Mouse (Mus musculus) spleen, adult 12 weeks (tissue): ENCODE results near the gene Clpb.
"Not testable (repeated sequence)": the region's sequence is repeated elsewhere in the genome, so short reads cannot be mapped to it uniquely, and the experiment has no call there.

ENCODE experiments used
- DNase-seq: peaks from one replicate; pipeline ENCODE4 v3.0.0; 2022; ENCODE audit warnings: low spot score

The Clpb gene

GRCm38 (mm10) chr7:101663514-101664159 is at the start of gene Clpb:
Gene Clpb, plus strand, starts transcription at chr7:101663633.
- peak; percentile 79 for DNase-seq

DNA sequence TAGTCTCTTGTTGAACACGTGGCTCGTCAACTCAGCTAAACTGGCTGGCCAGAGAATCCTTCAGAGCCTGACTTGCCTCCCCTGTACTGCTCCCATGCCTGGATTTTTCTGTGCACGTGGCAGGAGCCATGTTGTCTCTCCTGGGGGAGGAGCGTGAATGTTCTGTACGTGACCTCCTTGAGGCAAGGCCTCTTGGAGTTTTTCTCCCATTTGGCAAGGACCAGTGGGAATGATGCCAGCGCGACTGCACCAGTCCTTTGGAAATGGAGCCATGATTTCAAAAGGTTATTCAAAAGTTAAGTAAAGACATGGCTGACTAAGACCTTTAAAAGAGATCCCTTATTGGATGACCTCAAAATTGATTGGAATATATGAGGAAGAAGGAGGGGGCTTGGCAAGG is 48.0 kb upstream of the Clpb start:
- DNase-seq, result no peak

- DNase-seq, result no peak
These were observed 47.1 kb upstream of the Clpb start for GRCm38 (mm10) chr7:101616136-101616835.

DNA sequence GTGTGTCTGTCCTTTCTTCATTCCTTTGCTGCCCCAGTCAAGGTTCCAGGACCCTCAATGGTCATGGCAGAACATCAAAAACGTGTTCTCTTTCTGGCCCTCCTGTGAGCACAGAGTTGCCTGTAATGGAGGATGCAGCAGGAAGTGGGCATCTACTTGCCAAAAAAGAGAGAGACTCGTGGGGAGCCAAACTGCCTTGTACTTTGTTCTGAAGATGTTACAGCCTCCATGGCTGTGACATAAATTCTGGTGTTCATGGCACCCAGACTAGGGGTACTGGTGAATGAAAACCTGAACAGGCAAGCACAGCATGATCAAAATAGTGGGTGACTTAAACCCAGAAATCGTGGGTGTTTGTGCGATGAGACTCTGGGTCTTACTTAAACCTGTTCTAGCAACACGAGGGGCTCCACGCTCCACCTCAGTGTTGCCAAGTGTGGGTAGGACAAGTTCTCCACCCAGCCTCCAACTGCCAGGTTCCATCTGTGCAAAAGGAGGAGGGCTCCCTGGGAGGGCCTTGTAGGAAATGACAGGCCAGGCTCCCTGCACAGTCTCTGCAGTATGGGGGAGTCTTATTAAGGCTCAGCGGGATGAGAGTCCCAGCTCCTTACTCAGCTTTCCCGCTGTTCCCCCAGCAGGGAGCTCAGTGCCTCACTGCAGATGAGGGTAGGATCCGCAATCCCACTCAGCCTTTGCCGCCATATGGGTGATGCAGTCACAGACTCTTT is 45.8 kb upstream of the Clpb start:
- DNase-seq, result no peak

DNA sequence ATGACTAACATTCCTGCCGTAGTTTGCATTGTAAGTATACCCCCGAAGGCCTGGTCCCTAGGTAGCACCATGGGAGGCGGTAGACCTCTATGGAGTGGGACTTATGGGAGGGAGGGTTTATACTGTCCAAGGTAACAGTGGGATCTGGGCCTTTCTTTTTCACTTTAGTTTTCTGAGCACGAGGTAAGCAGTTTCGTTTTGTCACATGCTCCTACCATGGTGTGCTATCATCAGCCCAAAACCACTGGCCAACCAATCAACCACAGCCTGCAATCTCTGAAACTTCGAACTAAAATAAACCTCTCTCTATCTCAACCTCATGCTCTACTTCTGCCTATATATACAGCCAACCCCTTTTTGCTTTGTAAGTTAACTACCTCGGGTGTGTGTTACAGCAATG is 45.2 kb upstream of the Clpb start:
- DNase-seq, result no peak

DNA sequence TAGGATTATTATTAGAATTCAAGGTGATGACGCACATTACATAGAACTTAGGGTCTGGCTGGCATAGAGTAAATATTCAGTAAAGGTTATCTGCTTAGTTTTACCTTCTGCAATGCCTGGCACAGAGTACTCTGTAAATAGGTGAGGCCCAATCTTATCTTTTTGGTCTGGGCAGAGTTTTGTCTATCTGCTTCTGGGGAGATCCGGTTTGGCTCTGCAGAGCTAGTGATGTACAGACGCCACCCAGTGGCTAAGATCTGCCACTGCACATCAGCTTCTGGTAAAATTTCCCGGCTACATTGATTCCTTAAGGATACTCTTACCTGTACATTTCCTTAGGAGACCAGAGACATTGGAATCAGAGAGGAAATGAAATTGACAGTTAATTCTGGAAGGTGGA is 43.1 kb upstream of the Clpb start:
- DNase-seq, result no peak

DNA sequence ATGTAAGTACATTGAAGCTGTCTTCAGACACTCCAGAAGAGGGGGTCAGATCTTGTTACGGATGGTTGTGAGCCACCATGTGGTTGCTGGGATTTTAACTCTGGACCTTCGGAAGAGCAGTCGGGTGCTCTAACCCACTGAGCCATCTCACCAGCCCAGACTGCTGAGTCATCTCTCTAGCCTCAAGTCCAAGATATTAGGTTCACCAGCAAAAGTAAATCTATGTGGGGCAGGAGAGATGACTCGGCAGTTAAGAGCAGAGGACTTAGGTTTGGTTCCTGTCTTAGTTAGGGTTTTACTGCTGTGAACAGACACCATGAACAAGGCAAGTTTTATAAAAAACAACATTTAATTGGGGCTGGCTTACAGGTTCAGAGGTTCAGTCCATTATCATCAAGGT is 41.6 kb upstream of the Clpb start:
- DNase-seq, result not testable (repeated sequence)

- DNase-seq, result no peak
These were observed 39.1 kb upstream of the Clpb start for GRCm38 (mm10) chr7:101624283-101624682.

GRCm38 (mm10) chr7:101627166-101627565 is 36.3 kb upstream of the Clpb start:
- not testable (repeated sequence) for DNase-seq

- DNase-seq, result no peak
These were observed 35.0 kb upstream of the Clpb start for GRCm38 (mm10) chr7:101628481-101628880.

DNA sequence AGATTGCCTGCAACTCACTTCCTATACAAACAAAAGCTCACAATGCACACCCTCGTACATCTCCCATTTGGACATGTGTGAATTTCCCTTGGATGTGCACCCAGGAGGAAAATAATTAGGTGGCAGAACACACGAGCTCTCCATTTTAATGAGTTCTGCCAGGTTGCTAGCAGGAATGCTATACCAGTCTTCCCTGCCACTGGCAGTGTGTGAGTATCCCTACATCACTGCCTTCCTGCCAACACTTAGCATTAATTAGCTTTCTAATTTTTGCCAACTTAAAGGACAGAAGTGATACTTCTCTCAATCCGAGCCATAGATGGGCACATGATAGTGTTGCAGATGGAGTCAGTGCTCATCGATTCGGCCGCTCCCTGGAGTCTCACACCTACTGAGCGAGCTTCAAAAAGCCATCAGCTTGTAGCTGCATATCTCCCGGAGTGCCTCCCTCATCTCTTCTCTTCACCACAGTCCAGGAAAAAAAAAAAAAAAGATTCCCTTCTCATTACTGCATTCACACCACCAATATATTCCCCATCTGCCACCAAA is 29.7 kb upstream of the Clpb start:
- no peak for DNase-seq

DNA sequence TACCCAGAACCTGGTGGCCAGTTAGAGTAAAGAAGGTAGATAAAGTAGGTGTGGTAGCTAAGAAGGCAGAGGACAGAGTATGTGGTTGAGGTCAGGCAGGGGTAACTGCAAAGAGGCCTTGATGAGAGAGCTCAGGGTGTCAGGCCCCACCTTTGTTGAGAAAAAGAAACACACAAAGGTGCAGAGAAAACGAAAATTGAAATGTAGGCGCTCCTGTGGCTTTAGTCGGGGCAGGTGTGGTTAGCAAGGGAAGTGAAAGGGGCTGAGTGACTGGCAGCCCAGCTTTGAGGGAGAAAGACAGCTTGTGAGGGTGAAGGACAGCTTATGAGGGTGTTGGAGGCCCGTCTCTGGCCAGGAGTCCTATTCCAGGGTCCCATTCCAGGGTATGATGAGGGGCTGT is 28.9 kb upstream of the Clpb start:
- DNase-seq, result no peak

DNA sequence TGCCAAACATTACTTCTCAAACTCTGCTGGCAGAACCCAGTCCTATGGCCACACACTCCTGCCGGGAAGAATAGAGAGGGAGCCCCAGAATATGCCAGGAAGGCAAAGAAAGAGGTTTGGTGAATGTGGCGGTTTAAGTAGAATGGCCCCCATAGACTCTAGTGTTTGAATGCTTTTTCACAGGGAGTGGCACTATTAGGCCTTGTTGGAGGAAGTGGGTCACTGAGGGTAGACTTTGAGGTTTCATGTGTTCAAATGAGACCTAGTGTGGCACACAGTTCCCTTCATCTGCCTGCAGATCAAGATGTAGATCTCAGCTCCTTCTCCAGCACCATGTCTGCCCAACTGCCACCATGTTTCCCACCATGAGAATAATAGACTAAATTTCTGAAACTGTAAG is 27.4 kb upstream of the Clpb start:
- DNase-seq, result no peak

DNA sequence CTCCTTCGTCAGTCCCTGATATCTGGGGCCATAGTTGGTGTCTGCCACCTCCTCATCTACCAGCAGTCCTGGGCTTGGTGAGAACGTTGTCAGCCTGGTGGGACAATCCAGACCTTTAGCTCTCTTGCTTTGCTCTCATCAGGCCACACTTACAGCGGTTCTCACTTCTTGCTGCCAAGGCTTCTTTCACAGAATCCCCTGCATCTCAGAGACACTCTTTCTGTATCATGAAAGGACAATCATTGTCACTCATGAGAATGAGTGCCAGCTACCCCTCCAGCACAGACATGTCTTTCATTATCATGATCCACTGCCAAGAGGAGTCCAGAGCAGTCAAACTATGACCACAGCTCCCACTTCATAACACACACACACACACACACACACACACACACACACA is 19.6 kb upstream of the Clpb start:
- DNase-seq, result no peak

DNA sequence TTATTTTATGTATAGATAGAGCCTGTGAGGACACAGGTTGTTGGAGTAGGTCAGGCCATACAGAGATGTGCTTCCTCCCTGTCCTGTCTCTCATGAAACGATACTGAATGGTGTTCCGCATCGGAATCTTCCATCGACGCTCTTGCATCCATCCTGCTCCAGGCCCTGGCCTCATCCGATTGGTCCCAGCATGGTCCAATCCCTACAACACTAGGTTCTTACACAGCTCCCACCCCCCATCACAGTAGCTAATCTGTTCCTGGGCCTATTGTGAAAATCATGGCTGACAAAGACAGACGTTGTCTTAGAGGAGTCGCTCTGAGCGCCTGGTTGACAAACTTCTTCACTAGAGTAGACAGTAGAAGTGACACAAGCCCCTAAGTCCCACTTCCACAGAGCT is 13.7 kb upstream of the Clpb start:
- no peak for DNase-seq

DNA sequence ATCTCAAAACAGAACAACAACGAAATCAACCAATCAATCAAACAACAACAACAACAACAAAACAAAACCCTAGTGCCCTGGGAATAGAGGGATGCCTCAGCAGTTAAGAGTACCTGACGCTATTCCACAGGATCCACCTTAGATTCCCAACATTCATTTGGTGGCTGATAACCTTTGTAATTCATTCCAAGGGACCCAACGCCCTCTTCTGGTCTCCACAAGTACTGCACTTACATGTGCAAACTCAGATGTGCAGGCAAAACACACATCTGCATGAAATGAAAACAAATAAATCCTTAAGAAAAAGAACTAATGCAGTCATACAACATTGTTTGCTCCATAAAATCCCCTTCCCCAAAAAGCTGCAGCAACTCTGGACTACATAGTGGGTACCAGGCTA is 12.9 kb upstream of the Clpb start:
- DNase-seq, result no peak

DNA sequence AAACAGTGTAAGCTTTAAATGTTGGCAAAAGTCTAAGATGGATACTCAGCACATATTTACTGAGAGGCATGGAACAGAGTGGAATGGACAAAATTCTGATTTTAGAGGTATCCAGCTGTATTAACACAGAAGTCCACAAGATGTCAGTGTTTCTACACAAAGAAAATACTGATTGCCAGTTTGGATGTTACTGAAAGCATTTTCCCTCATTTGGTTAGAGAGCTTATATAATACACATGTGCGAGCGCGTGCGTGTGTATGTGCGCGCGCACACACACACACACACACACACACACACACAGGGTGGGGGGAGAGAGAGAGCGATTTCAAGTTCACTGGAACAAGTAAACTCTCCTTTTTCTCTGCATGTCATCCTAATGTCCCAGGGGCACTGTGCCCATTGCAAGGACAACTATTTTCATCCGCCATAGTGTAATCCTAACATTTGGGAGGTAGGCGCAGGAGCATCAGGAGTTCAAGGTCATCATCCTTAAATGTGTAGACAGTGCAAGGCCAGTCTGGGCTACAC is 9.7 kb upstream of the Clpb start:
- no peak for DNase-seq

DNA sequence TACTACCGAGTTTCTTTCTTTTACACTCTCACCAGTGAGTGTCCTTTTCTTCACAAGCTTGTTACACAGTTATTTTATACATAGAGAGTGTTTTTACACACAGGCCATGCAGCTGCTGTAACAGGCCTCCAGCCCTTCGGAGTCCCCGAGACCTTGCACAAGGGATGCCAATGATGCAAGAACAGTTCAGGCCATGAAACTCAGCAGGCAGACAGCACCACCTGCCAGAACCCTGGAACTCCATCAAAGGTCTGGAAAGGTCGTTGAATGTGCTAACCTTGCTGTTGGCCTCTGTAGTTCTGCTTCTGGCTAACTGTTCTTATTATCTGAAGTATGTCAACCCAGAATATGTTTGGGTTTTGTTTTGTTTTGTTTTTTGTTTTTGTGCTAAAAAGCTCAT is 8.5 kb upstream of the Clpb start:
- no peak for DNase-seq

GRCm38 (mm10) chr7:101662006-101662405 is 1.4 kb upstream of the Clpb start:
- DNase-seq, result no peak

- DNase-seq, result no peak
These were observed 3.1 kb downstream of the Clpb start for GRCm38 (mm10) chr7:101666581-101666980.

DNA sequence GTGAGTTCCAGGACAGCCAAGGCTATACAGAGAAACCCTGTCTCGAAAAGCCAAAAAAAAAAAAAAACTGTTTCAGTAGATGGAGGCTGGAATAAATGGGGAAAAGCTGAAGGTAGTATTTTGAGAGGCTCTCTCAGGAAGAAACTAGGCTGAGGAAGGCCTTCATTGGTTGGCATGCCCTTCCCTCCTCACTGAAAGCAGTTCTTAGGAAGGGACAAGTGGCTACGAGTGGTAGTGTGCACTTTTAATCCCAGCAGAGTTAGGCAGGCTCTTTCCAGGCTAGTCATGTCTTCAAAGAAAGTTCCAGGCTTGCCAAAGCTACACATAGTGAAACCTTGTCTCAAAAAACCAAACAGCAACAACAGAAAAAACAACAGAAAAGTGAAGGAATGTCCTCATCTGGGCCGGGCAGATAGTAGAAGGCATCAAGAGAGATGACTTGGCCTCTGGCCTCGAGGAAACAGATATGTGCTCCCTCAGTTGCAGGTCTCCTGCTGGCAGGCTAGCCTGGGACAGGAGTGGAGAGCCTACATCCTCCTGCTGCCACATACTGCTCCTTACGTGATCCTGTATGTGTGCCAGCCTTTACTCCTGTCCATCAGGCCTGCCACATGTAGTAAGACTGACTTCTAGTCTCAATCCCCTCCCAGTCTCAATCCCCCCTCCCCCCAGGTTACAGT is 8.3 kb downstream of the Clpb start:
- DNase-seq, result no peak

GRCm38 (mm10) chr7:101673497-101673896 is 10.1 kb downstream of the Clpb start:
- no peak for DNase-seq
